Mouse (Mus musculus) layer of hippocampus, postnatal 10 days (tissue): Measurements from ENCODE around the gene Mphosph9. TPM values are rescaled to one million over a fixed set of nuclear protein-coding genes. Genes with fewer than 3 reads are reported as not detected.
A peak's percentile ranks its signal among the peaks of the same experiment; 100 is the strongest.
"Not testable (repeated sequence)": the region's sequence is repeated elsewhere in the genome, so short reads cannot be mapped to it uniquely, and the experiment has no call there.

Experiments used
- DNase-seq, 2 experiments: peaks; one replicate each; pipeline ENCODE4 v3.0.0; 2021; ENCODE audit warnings: low spot score in 2 of 2
- total RNA-seq, 2 experiments: library from RNA; stranded (reverse); gene quantifications; 2 replicates each; pipeline ENCODE4 v1.2.3; 2021

Mphosph9 gene
- total RNA-seq, 2 experiments from 2014 or later, result 21.9 to 24.2 TPM

- peak; percentile 56 to 73 for DNase-seq
These were observed 21.4 kb upstream of the Mphosph9 start for GRCm38 (mm10) chr5:124349196-124349595.

GRCm38 (mm10) chr5:124342897-124343296 is 15.1 kb upstream of the Mphosph9 start:
- peak in 1 of 2 experiments; percentile 20 for DNase-seq

- peak in 1 of 2 experiments; percentile 43 for DNase-seq
These were observed 14.1 kb upstream of the Mphosph9 start for GRCm38 (mm10) chr5:124341753-124342339.

GRCm38 (mm10) chr5:124338791-124339190 is 11.0 kb upstream of the Mphosph9 start:
- DNase-seq, result peak in 1 of 2 experiments; percentile 18

- DNase-seq, result peak in 1 of 2 experiments; percentile 62
These were observed 10.1 kb upstream of the Mphosph9 start for GRCm38 (mm10) chr5:124337909-124338308.

- no peak for DNase-seq
These were observed 9.3 kb upstream of the Mphosph9 start for GRCm38 (mm10) chr5:124337103-124337502.

GRCm38 (mm10) chr5:124334392-124334791 is 6.6 kb upstream of the Mphosph9 start:
- peak; percentile 69 to 74 for DNase-seq

GRCm38 (mm10) chr5:124330086-124330485 is 2.3 kb upstream of the Mphosph9 start:
- DNase-seq, result no peak

- DNase-seq, result peak in 1 of 2 experiments; percentile 22
These were observed 943 bp downstream of the Mphosph9 start for GRCm38 (mm10) chr5:124326829-124327228.

- no peak for DNase-seq
These were observed 10.1 kb downstream of the Mphosph9 start for GRCm38 (mm10) chr5:124317648-124318047.

- DNase-seq, result no peak
These were observed 11.8 kb downstream of the Mphosph9 start for GRCm38 (mm10) chr5:124315941-124316340.

- DNase-seq, result no peak
These were observed 12.3 kb downstream of the Mphosph9 start for GRCm38 (mm10) chr5:124315498-124315897.

- DNase-seq, result no peak
These were observed 17.7 kb downstream of the Mphosph9 start for GRCm38 (mm10) chr5:124310091-124310490.

- no peak for DNase-seq
These were observed 18.6 kb downstream of the Mphosph9 start for GRCm38 (mm10) chr5:124309155-124309554.

GRCm38 (mm10) chr5:124302853-124303252 is 24.9 kb downstream of the Mphosph9 start:
- not testable (repeated sequence) for DNase-seq

- DNase-seq, result no peak
These were observed 27.6 kb downstream of the Mphosph9 start for GRCm38 (mm10) chr5:124300132-124300531.

- DNase-seq, result not testable (repeated sequence)
These were observed 28.5 kb downstream of the Mphosph9 start for GRCm38 (mm10) chr5:124299307-124299706.

- no peak for DNase-seq
These were observed 31.3 kb downstream of the Mphosph9 start for GRCm38 (mm10) chr5:124296475-124296874.

GRCm38 (mm10) chr5:124293967-124294366 is 33.8 kb downstream of the Mphosph9 start:
- DNase-seq, result no peak

- no peak for DNase-seq
These were observed 37.6 kb downstream of the Mphosph9 start for GRCm38 (mm10) chr5:124290216-124290615.

GRCm38 (mm10) chr5:124287616-124288247 is 40.0 kb downstream of the Mphosph9 start:
- DNase-seq, result no peak

GRCm38 (mm10) chr5:124284330-124284729 is 43.4 kb downstream of the Mphosph9 start:
- no peak for DNase-seq

- DNase-seq, result no peak
These were observed 44.9 kb downstream of the Mphosph9 start for GRCm38 (mm10) chr5:124282854-124283253.
